Mouse (Mus musculus): ENCODE results near the gene Pde4a. TPM values are rescaled to one million over a fixed set of nuclear protein-coding genes. Genes with fewer than 3 reads are reported as not detected.
A peak's percentile ranks its signal among the peaks of the same experiment; 100 is the strongest.

Pde4a gene
- total RNA-seq, 1 experiment: 3.2 TPM

- H3K4me3 ChIP-seq (ENCODE audit: insufficient read depth in 1 of 2, low read depth in 1 of 2, low read length in 2 of 2, poor library complexity in 1 of 2, severe bottlenecking in 1 of 2): peak overlapping the region; percentile 48 to 64
- peaks cover 0 to 21% of the 10 kb centered on the region in 2 experiments; a peak in 2 of 4 replicates for H3K4me1 ChIP-seq (ENCODE audit: control insufficient read depth in 2 of 2, insufficient read depth in 2 of 2, low read length in 2 of 2, poor library complexity in 1 of 2)
- peak; percentile 48 for DNase-seq (ENCODE audit: low read depth, low spot score)
- H3K9ac ChIP-seq (ENCODE audit: insufficient read depth, low read depth, low read length, poor library complexity, severe bottlenecking): peak overlapping the region; percentile 53
- no peaks in the 10 kb centered on the region for H3K36me3 ChIP-seq (ENCODE audit: control insufficient read depth, insufficient read depth, low read length, poor library complexity, severe bottlenecking)
- TF ChIP-seq ZC3H11A (IDR thresholded peaks at IDR 0.05; ENCODE audit: borderline replicate concordance, low read depth, low read length) (no peak), CHD2 (IDR thresholded peaks at IDR 0.05; ENCODE audit: low read depth, low read length) (no peak), MAFK (IDR thresholded peaks at IDR 0.05; ENCODE audit: insufficient read depth, low read depth, low read length) (no peak), ZNF384 (IDR thresholded peaks at IDR 0.05; ENCODE audit: low read depth, low read length) (no peak), HCFC1 (IDR thresholded peaks at IDR 0.05; ENCODE audit: borderline replicate concordance, insufficient read depth, low read length) (no peak)
- H3K9me3 ChIP-seq (ENCODE audit: control insufficient read depth, insufficient read depth, low read depth, low read length): no peaks in the 10 kb centered on the region
- H3K27ac ChIP-seq (ENCODE audit: insufficient read depth, low read depth, low read length, poor library complexity, severe bottlenecking): no peak overlapping the region
- in situ Hi-C loops (cut with MboI; ENCODE audit: low sequenced_read_pairs in 2 of 2, unreplicated experiment in 2 of 2): no loop called here
Measured at GRCm38 (mm10) chr9:21181421-21182220, 16.1 kb downstream of the Pde4a start.

DNA sequence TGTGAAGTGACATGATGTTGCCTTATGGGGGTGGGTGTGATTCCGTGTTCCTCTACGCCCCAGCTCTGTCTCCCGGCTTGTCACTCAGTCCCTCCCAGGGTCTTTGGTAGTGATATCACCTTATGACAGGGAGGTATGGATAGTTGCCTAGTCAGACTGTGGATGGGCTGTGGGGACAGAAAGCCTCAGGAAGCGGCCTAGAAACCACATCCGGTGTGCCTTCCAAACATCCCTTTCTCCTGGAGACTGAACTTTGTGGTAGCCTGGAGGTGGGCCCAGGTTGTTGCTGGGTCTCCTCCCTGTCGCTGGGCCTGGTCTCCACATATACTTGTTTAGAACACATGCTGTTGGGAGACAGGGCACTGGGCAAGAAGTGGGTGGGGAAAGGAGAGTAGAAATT is 17.9 kb downstream of the Pde4a start:
- no peaks in the 10 kb centered on the region for H3K36me3 ChIP-seq (ENCODE audit: control insufficient read depth, insufficient read depth, low read length, poor library complexity, severe bottlenecking)
- TF ChIP-seq CHD2 (IDR thresholded peaks at IDR 0.05; ENCODE audit: low read depth, low read length) (no peak), ZNF384 (IDR thresholded peaks at IDR 0.05; ENCODE audit: low read depth, low read length) (no peak), HCFC1 (IDR thresholded peaks at IDR 0.05; ENCODE audit: borderline replicate concordance, insufficient read depth, low read length) (no peak), ZC3H11A (IDR thresholded peaks at IDR 0.05; ENCODE audit: borderline replicate concordance, low read depth, low read length) (no peak), MAFK (IDR thresholded peaks at IDR 0.05; ENCODE audit: insufficient read depth, low read depth, low read length) (no peak)
- H3K9ac ChIP-seq (ENCODE audit: insufficient read depth, low read depth, low read length, poor library complexity, severe bottlenecking): no peak overlapping the region
- in situ Hi-C loops (cut with MboI; ENCODE audit: low sequenced_read_pairs in 2 of 2, unreplicated experiment in 2 of 2): no loop called here
- H3K27ac ChIP-seq (ENCODE audit: insufficient read depth, low read depth, low read length, poor library complexity, severe bottlenecking): no peak overlapping the region
- H3K4me1 ChIP-seq (ENCODE audit: control insufficient read depth in 2 of 2, insufficient read depth in 2 of 2, low read length in 2 of 2, poor library complexity in 1 of 2): peaks cover 0 to 21% of the 10 kb centered on the region in 2 experiments; a peak in 2 of 4 replicates
- DNase-seq (ENCODE audit: low read depth, low spot score): no peak
- H3K9me3 ChIP-seq (ENCODE audit: control insufficient read depth, insufficient read depth, low read depth, low read length): no peaks in the 10 kb centered on the region
- no peak overlapping the region; a peak in 1 of 4 replicates for H3K4me3 ChIP-seq (ENCODE audit: insufficient read depth in 1 of 2, low read depth in 1 of 2, low read length in 2 of 2, poor library complexity in 1 of 2, severe bottlenecking in 1 of 2)

- no peak for TF ChIP-seq MAFK (IDR thresholded peaks at IDR 0.05; ENCODE audit: insufficient read depth, low read depth, low read length)
- TF ChIP-seq CHD2 (IDR thresholded peaks at IDR 0.05; ENCODE audit: low read depth, low read length): no peak
- TF ChIP-seq ZC3H11A (IDR thresholded peaks at IDR 0.05; ENCODE audit: borderline replicate concordance, low read depth, low read length): no peak
- no peak for TF ChIP-seq HCFC1 (IDR thresholded peaks at IDR 0.05; ENCODE audit: borderline replicate concordance, insufficient read depth, low read length)
- no peak for TF ChIP-seq ZNF384 (IDR thresholded peaks at IDR 0.05; ENCODE audit: low read depth, low read length)
- peaks cover 0 to 21% of the 10 kb centered on the region in 2 experiments; a peak in 2 of 4 replicates for H3K4me1 ChIP-seq (ENCODE audit: control insufficient read depth in 2 of 2, insufficient read depth in 2 of 2, low read length in 2 of 2, poor library complexity in 1 of 2)
- peak overlapping the region; percentile 46 to 58 for H3K4me3 ChIP-seq (ENCODE audit: insufficient read depth in 1 of 2, low read depth in 1 of 2, low read length in 2 of 2, poor library complexity in 1 of 2, severe bottlenecking in 1 of 2)
- peak overlapping the region; percentile 12 for H3K9ac ChIP-seq (ENCODE audit: insufficient read depth, low read depth, low read length, poor library complexity, severe bottlenecking)
- H3K27ac ChIP-seq (ENCODE audit: insufficient read depth, low read depth, low read length, poor library complexity, severe bottlenecking): no peak overlapping the region
- in situ Hi-C loops (cut with MboI; ENCODE audit: low sequenced_read_pairs in 2 of 2, unreplicated experiment in 2 of 2): no loop called here
- no peaks in the 10 kb centered on the region for H3K36me3 ChIP-seq (ENCODE audit: control insufficient read depth, insufficient read depth, low read length, poor library complexity, severe bottlenecking)
- DNase-seq (ENCODE audit: low read depth, low spot score): no peak
- H3K9me3 ChIP-seq (ENCODE audit: control insufficient read depth, insufficient read depth, low read depth, low read length): no peaks in the 10 kb centered on the region
Measured at GRCm38 (mm10) chr9:21183905-21184413, 18.4 kb downstream of the Pde4a start.

DNA sequence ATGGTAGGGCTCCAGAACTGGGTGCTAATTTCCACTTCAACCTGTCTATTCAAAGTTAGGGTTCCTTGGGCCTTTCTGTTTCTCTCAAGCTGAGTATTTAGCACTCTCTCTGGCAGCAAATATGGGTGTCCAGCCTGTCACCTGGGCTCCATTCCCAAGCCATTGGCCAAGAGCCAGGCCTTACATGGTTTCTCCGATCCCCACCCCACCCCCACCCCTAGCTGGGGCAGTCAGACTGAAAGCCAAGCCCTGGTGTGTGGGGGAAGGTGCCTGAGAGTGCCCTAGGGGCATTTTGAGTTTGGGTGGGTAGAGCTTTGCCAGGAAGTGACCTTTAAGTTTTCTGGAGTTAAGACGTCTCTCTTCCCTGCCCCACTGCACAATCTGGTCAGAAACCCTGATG is 19.2 kb downstream of the Pde4a start:
- TF ChIP-seq ZNF384 (IDR thresholded peaks at IDR 0.05; ENCODE audit: low read depth, low read length) (no peak), CHD2 (IDR thresholded peaks at IDR 0.05; ENCODE audit: low read depth, low read length) (no peak), HCFC1 (IDR thresholded peaks at IDR 0.05; ENCODE audit: borderline replicate concordance, insufficient read depth, low read length) (no peak), ZC3H11A (IDR thresholded peaks at IDR 0.05; ENCODE audit: borderline replicate concordance, low read depth, low read length) (no peak), MAFK (IDR thresholded peaks at IDR 0.05; ENCODE audit: insufficient read depth, low read depth, low read length) (no peak)
- no peak overlapping the region for H3K27ac ChIP-seq (ENCODE audit: insufficient read depth, low read depth, low read length, poor library complexity, severe bottlenecking)
- H3K4me3 ChIP-seq (ENCODE audit: insufficient read depth in 1 of 2, low read depth in 1 of 2, low read length in 2 of 2, poor library complexity in 1 of 2, severe bottlenecking in 1 of 2): no peak overlapping the region
- DNase-seq (ENCODE audit: low read depth, low spot score): no peak
- in situ Hi-C loops (cut with MboI; ENCODE audit: low sequenced_read_pairs in 2 of 2, unreplicated experiment in 2 of 2): no loop called here
- no peaks in the 10 kb centered on the region for H3K9me3 ChIP-seq (ENCODE audit: control insufficient read depth, insufficient read depth, low read depth, low read length)
- H3K9ac ChIP-seq (ENCODE audit: insufficient read depth, low read depth, low read length, poor library complexity, severe bottlenecking): no peak overlapping the region
- H3K4me1 ChIP-seq (ENCODE audit: control insufficient read depth in 2 of 2, insufficient read depth in 2 of 2, low read length in 2 of 2, poor library complexity in 1 of 2): peaks cover 0 to 21% of the 10 kb centered on the region in 2 experiments; a peak in 2 of 4 replicates
- H3K36me3 ChIP-seq (ENCODE audit: control insufficient read depth, insufficient read depth, low read length, poor library complexity, severe bottlenecking): no peaks in the 10 kb centered on the region

Measured in ES-E14 (cell line).